Mouse (Mus musculus) heart, embryonic 13.5 days (tissue): ENCODE results near the gene Ttyh1. TPM values are rescaled to one million over a fixed set of nuclear protein-coding genes. Genes with fewer than 3 reads are reported as not detected.
"Not testable (repeated sequence)": the region's sequence is repeated elsewhere in the genome, so short reads cannot be mapped to it uniquely, and the experiment has no call there.

Experiments used
- ATAC-seq: fragments of 200-750 bp; cut with Nextera tagmentation; 2 replicates; pipeline ENCODE4 v1.8.0; 2017; ENCODE audit warnings: moderate TSS enrichment; ENCODE audit not compliant: insufficient number of reproducible peaks, low FRiP score, low TSS enrichment; ENCODE audit errors: extremely low read depth
- H3K27ac ChIP-seq: fragments of 300-500 bp; sonication (generic); replicated peaks from 2 replicates; pipeline ENCODE4 v1.5.1; 2015; ENCODE audit warnings: moderate library complexity, mild to moderate bottlenecking, inconsistent platforms
- H3K27me3 ChIP-seq: fragments of 300-500 bp; sonication (generic); replicated peaks from 2 replicates; pipeline ENCODE4 v1.6.1; 2015; ENCODE audit warnings: mild to moderate bottlenecking, inconsistent platforms
- H3K36me3 ChIP-seq: fragments of 300-500 bp; sonication (generic); 2 replicates; pipeline ENCODE4 v1.6.1; 2015; ENCODE audit warnings: mild to moderate bottlenecking, inconsistent platforms
- H3K4me1 ChIP-seq: fragments of 300-500 bp; sonication (generic); 2 replicates; pipeline ENCODE4 v1.6.1; 2015; ENCODE audit warnings: inconsistent platforms
- H3K4me2 ChIP-seq: fragments of 300-500 bp; sonication (generic); 2 replicates; pipeline ENCODE4 v1.6.1; 2015; ENCODE audit warnings: inconsistent platforms, mild to moderate bottlenecking, moderate library complexity
- H3K4me3 ChIP-seq: fragments of 300-500 bp; sonication (generic); 2 replicates; pipeline ENCODE4 v1.5.1; 2015; ENCODE audit warnings: moderate library complexity, mild to moderate bottlenecking, inconsistent platforms
- H3K9ac ChIP-seq: fragments of 300-500 bp; sonication (generic); 2 replicates; pipeline ENCODE4 v1.6.1; 2015; ENCODE audit warnings: inconsistent platforms, mild to moderate bottlenecking, moderate library complexity
- H3K9me3 ChIP-seq: fragments of 300-500 bp; sonication (generic); 2 replicates; pipeline ENCODE4 v1.6.1; 2016; ENCODE audit warnings: inconsistent platforms
- WGBS: fragments of 180-500 bp; shearing (Covaris S2); methylation state at CpG from one replicate; pipeline ENCODE4 v1.1.7; 2015; ENCODE audit warnings: mixed read lengths; 5-methylcytosine and 5-hydroxymethylcytosine counted together
- polyA plus RNA-seq: library from polyadenylated mRNA; unstranded; fragments of >200 nt; fragmentation: Nextera tagmentation; extraction: Ambion mirVana; gene quantifications from 2 replicates; pipeline ENCODE4 v1.2.1, GENCODE M21; 2015

Gene Ttyh1
- polyA plus RNA-seq, 1 experiment from 2014 or later: 0.88 TPM

GRCm38 (mm10) chr7:4151241-4151640 is 32.0 kb downstream of the Ttyh1 start:
- peaks cover 30% of the 10 kb centered on the region for H3K36me3 ChIP-seq
- WGBS: 23% methylated on average over 22 of the region's 22 CpGs
- no peak for ATAC-seq
- H3K9me3 ChIP-seq: no peaks in the 10 kb centered on the region
- H3K27ac ChIP-seq: no peak overlapping the region
- H3K4me2 ChIP-seq: peak overlapping the region; percentile 92
- peaks cover 34% of the 10 kb centered on the region for H3K4me1 ChIP-seq
- no peak overlapping the region for H3K9ac ChIP-seq
- peak overlapping the region; percentile 82 for H3K4me3 ChIP-seq
- peaks cover 23% of the 10 kb centered on the region for H3K27me3 ChIP-seq

- Histone ChIP-seq H3K36me3 (peaks cover 8% of the 10 kb centered on the region; the same call in 1 of the 2 replicates), H3K9me3 (no peaks in the 10 kb centered on the region), H3K27me3 (peaks cover 23% of the 10 kb centered on the region), H3K27ac (no peak overlapping the region), H3K9ac (no peak overlapping the region), H3K4me3 (no peak overlapping the region), H3K4me1 (peaks cover 18% of the 10 kb centered on the region), H3K4me2 (no peak overlapping the region)
- ATAC-seq: no peak
- 67% methylated on average over 5 of the region's 5 CpGs for WGBS
Measured at GRCm38 (mm10) chr7:4154356-4154755, 35.1 kb downstream of the Ttyh1 start.

- H3K4me1 ChIP-seq: peaks cover 16% of the 10 kb centered on the region
- H3K9ac ChIP-seq: no peak overlapping the region
- H3K36me3 ChIP-seq: peaks cover 8% of the 10 kb centered on the region; the same call in 1 of the 2 replicates
- no peak overlapping the region for H3K4me3 ChIP-seq
- no peaks in the 10 kb centered on the region for H3K9me3 ChIP-seq
- no peak overlapping the region for H3K4me2 ChIP-seq
- no peak for ATAC-seq
- no peak overlapping the region for H3K27ac ChIP-seq
- 29% methylated on average over 4 of the region's 4 CpGs for WGBS
- H3K27me3 ChIP-seq: peaks cover 23% of the 10 kb centered on the region
Measured at GRCm38 (mm10) chr7:4154976-4155375, 35.8 kb downstream of the Ttyh1 start.

GRCm38 (mm10) chr7:4161596-4161995 is 42.4 kb downstream of the Ttyh1 start:
- not testable (repeated sequence) for H3K36me3 ChIP-seq, H3K9ac ChIP-seq, H3K27me3 ChIP-seq, H3K27ac ChIP-seq, ATAC-seq, H3K4me2 ChIP-seq, H3K4me3 ChIP-seq, H3K9me3 ChIP-seq
- H3K4me1 ChIP-seq: peaks cover 22% of the 10 kb centered on the region
- 87% methylated on average over 4 of the region's 4 CpGs for WGBS

GRCm38 (mm10) chr7:4163571-4164072 is 44.4 kb downstream of the Ttyh1 start:
- H3K27ac ChIP-seq: peak overlapping the region; percentile 86
- peak; percentile 53 for ATAC-seq
- 2% methylated on average over 11 of the region's 11 CpGs for WGBS

GRCm38 (mm10) chr7:4164090-4164910 is 45.1 kb downstream of the Ttyh1 start, which contains the start of gene Cdc42ep5:
Gene Cdc42ep5 (minus strand): TSS chr7:4164860.
- Histone ChIP-seq H3K4me1 (peaks cover 22% of the 10 kb centered on the region), H3K4me3 (peak within 1 kb of the TSS; percentile 65), H3K4me2 (peak within 1 kb of the TSS; percentile 77), H3K36me3 (no peaks in the 10 kb centered on the region), H3K9me3 (no peaks in the 10 kb centered on the region), H3K9ac (peak within 1 kb of the TSS; percentile 82), H3K27me3 (no peaks in the 10 kb centered on the region), H3K27ac (peak within 1 kb of the TSS; percentile 86)
- peak; percentile 73 for ATAC-seq
- WGBS: 2% methylated on average over 19 of the region's 20 CpGs

More at GRCm38 (mm10) chr7:4163571-4164072, 44.4 kb downstream of the Ttyh1 start:
- Histone ChIP-seq H3K9me3 (no peaks in the 10 kb centered on the region), H3K9ac (peak overlapping the region; percentile 82), H3K4me1 (peaks cover 22% of the 10 kb centered on the region), H3K4me3 (peak overlapping the region; percentile 65), H3K36me3 (no peaks in the 10 kb centered on the region), H3K4me2 (peak overlapping the region; percentile 77), H3K27me3 (no peaks in the 10 kb centered on the region)

GRCm38 (mm10) chr7:4165286-4165685 is 46.1 kb downstream of the Ttyh1 start:
- WGBS: 14% methylated on average over 3 of the region's 3 CpGs

GRCm38 (mm10) chr7:4167098-4167497 is 47.9 kb downstream of the Ttyh1 start:
- no peaks in the 10 kb centered on the region for H3K27me3 ChIP-seq
- H3K4me2 ChIP-seq: no peak overlapping the region
- peaks cover 22% of the 10 kb centered on the region for H3K4me1 ChIP-seq
- ATAC-seq: no peak
- H3K4me3 ChIP-seq: no peak overlapping the region
- no peak overlapping the region for H3K27ac ChIP-seq
- no peak overlapping the region for H3K9ac ChIP-seq
- no peaks in the 10 kb centered on the region for H3K9me3 ChIP-seq
- no peaks in the 10 kb centered on the region for H3K36me3 ChIP-seq

More at GRCm38 (mm10) chr7:4165286-4165685, 46.1 kb downstream of the Ttyh1 start:
- Histone ChIP-seq H3K4me2 (peak overlapping the region; percentile 77), H3K4me3 (peak overlapping the region; percentile 65), H3K27ac (peak overlapping the region; percentile 86), H3K36me3 (no peaks in the 10 kb centered on the region), H3K9me3 (no peaks in the 10 kb centered on the region), H3K27me3 (no peaks in the 10 kb centered on the region), H3K4me1 (peaks cover 22% of the 10 kb centered on the region), H3K9ac (peak overlapping the region; percentile 58; the same call in 1 of the 2 replicates)
- ATAC-seq: no peak

- 61% methylated on average over 6 of the region's 6 CpGs for WGBS
Measured at GRCm38 (mm10) chr7:4170193-4170938, 51.2 kb downstream of the Ttyh1 start.

GRCm38 (mm10) chr7:4178438-4178837 is 59.2 kb downstream of the Ttyh1 start:
- Histone ChIP-seq H3K4me3 (no peak overlapping the region), H3K27ac (no peak overlapping the region), H3K27me3 (no peaks in the 10 kb centered on the region), H3K36me3 (no peaks in the 10 kb centered on the region), H3K4me2 (no peak overlapping the region), H3K9me3 (no peaks in the 10 kb centered on the region), H3K4me1 (no peaks in the 10 kb centered on the region), H3K9ac (no peak overlapping the region)
- ATAC-seq: no peak; the same call in 1 of the 2 replicates
- WGBS: 41% methylated on average over 3 of the region's 3 CpGs

More at GRCm38 (mm10) chr7:4170193-4170938, 51.2 kb downstream of the Ttyh1 start:
- H3K27ac ChIP-seq: no peak overlapping the region
- H3K9me3 ChIP-seq: no peaks in the 10 kb centered on the region
- no peak overlapping the region for H3K4me3 ChIP-seq
- no peak for ATAC-seq
- H3K36me3 ChIP-seq: no peaks in the 10 kb centered on the region
- no peaks in the 10 kb centered on the region for H3K27me3 ChIP-seq
- H3K4me1 ChIP-seq: peaks cover 2% of the 10 kb centered on the region
- no peak overlapping the region for H3K9ac ChIP-seq
- no peak overlapping the region for H3K4me2 ChIP-seq
